Mouse (Mus musculus) stomach, embryonic 16.5 days (tissue): Measurements from ENCODE around the gene Gpr84. TPM values are rescaled to one million over a fixed set of nuclear protein-coding genes. Genes with fewer than 3 reads are reported as not detected.

Experiments used
- ATAC-seq: fragments of 200-750 bp; cut with Nextera tagmentation; 2 replicates; pipeline ENCODE4 v1.8.0; 2017; ENCODE audit warnings: moderate number of reproducible peaks, moderate TSS enrichment; ENCODE audit not compliant: insufficient read depth, low FRiP score
- H3K27ac ChIP-seq: fragments of 300-500 bp; sonication (generic); 2 replicates; pipeline ENCODE4 v1.5.1; 2014; ENCODE audit warnings: low read length
- H3K27me3 ChIP-seq: fragments of 300-500 bp; sonication (generic); 2 replicates; pipeline ENCODE4 v1.6.1; 2014; ENCODE audit warnings: low read length, control low read depth, mixed read lengths; ENCODE audit not compliant: control insufficient read depth, insufficient read depth
- H3K36me3 ChIP-seq: fragments of 300-500 bp; sonication (generic); 2 replicates; pipeline ENCODE4 v1.6.1; 2014; ENCODE audit warnings: low read length; ENCODE audit not compliant: control insufficient read depth, insufficient read depth
- H3K4me1 ChIP-seq: fragments of 300-500 bp; sonication (generic); 2 replicates; pipeline ENCODE4 v1.6.1; 2014; ENCODE audit warnings: low read length, control low read depth, mixed read lengths; ENCODE audit not compliant: control insufficient read depth, insufficient read depth
- H3K4me2 ChIP-seq: fragments of 300-500 bp; sonication (generic); 2 replicates; pipeline ENCODE4 v1.6.1; 2014; ENCODE audit warnings: low read depth, low read length, mixed read lengths
- H3K4me3 ChIP-seq: fragments of 300-500 bp; sonication (generic); replicated peaks from 2 replicates; pipeline ENCODE4 v1.5.1; 2014; ENCODE audit warnings: mild to moderate bottlenecking, low read length
- H3K9ac ChIP-seq: fragments of 300-500 bp; sonication (generic); 2 replicates; pipeline ENCODE4 v1.6.1; 2014; ENCODE audit warnings: low read length
- H3K9me3 ChIP-seq: fragments of 300-500 bp; sonication (generic); replicated peaks from 2 replicates; pipeline ENCODE4 v1.6.1; 2016; ENCODE audit warnings: low read length, control low read depth; ENCODE audit not compliant: control insufficient read depth
- WGBS: fragments of 180-500 bp; shearing (Covaris S2); extraction: QIAGEN DNeasy Blood & Tissue Kit; methylation state at CpG from one replicate; pipeline ENCODE4 v1.1.7; 2014; 5-methylcytosine and 5-hydroxymethylcytosine counted together
- polyA plus RNA-seq: library from polyadenylated mRNA; unstranded; fragments of >200 nt; fragmentation: Nextera tagmentation; extraction: Ambion mirVana; gene quantifications from 2 replicates; pipeline ENCODE4 v1.2.1, GENCODE M21; 2015

Gene Gpr84
- polyA plus RNA-seq, 1 experiment from 2014 or later, result 0.15 TPM

DNA sequence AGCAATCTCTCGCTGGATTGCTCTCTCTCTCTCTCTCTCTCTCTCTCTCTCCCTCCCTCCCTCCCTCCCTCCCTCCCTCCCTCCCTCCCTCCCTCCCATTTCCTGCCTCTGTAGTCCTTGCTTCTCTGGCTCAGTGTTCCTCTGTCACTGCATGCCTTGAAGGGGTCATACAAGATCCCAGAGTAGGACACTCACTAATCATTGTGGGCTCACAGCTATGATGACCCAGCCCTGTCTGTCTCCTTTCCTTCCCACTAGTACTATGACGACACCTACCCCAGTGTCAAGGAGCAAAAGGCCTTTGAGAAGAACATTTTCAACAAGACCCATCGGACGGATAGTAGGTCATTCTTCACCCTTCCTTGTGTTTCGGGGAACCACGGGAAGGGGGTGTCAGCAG is 20.0 kb downstream of the Gpr84 start:
- Histone ChIP-seq H3K27me3 (no peaks in the 10 kb centered on the region), H3K36me3 (peaks cover 21% of the 10 kb centered on the region), H3K4me3 (no peak overlapping the region), H3K9ac (no peak overlapping the region), H3K4me2 (no peak overlapping the region), H3K4me1 (peaks cover 6% of the 10 kb centered on the region; the same call in 1 of the 2 replicates), H3K27ac (no peak overlapping the region), H3K9me3 (no peaks in the 10 kb centered on the region)
- ATAC-seq, result no peak
- WGBS, result 61% methylated on average over 6 of the region's 6 CpGs

DNA sequence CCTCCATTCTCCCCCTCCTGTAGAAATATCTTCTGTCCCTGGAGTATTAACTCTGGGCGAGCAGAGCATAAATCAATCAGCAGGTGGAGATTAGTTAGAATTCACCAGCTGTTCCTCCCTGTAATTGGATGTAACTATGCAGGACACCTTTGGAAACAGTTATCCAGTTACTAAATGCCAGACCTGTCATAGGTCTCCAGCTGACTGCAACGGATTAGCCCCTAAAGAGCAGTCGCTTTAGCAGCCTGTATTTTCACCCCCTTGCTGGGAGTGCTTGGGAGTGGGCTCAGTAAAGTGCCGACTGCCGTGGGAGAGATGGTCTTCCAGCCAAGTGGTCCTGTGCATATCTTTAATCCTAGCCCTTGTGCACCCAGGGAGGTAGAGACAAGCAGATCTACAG is 20.8 kb downstream of the Gpr84 start:
- 40% methylated on average over 5 of the region's 5 CpGs for WGBS
- ATAC-seq, result no peak
- Histone ChIP-seq H3K27me3 (no peaks in the 10 kb centered on the region), H3K9ac (no peak overlapping the region), H3K4me2 (no peak overlapping the region), H3K27ac (no peak overlapping the region), H3K9me3 (no peaks in the 10 kb centered on the region), H3K4me1 (peaks cover 9% of the 10 kb centered on the region; the same call in 1 of the 2 replicates), H3K4me3 (no peak overlapping the region), H3K36me3 (peaks cover 21% of the 10 kb centered on the region)

DNA sequence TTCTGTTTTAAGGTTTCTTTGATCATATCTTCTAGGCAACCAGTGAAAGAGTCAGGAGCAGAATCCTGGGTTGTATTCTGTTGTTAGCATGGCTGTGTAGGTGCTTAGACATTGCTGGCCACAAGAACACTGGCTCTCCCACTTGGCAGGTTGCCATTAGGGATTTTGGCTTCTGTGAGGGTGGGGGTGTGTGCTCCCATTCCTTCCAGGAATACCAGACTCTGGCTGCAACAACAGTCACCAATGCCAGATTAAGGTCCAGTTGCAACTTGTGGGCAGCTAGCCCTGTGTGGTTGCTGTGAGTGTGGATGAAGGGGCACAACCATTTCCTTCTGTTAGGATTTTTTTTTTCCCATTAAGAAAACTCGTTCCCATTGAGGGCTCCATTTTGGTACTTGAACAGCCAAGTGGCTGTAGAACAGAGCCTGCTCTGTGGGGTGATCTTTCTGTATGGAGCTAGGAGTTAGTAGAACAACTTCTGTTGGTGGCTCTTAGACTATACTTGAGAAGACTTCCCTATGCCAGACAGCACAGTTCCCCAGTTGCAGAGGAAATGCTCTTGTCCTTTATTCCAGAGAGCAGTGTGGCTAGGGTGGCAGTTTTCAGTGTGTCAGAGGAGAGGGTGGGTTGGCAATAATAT is 24.5 kb downstream of the Gpr84 start:
- Histone ChIP-seq H3K4me2 (no peak overlapping the region), H3K27me3 (no peaks in the 10 kb centered on the region), H3K36me3 (no peaks in the 10 kb centered on the region), H3K4me3 (no peak overlapping the region), H3K4me1 (peaks cover 9% of the 10 kb centered on the region; the same call in 1 of the 2 replicates), H3K9me3 (no peaks in the 10 kb centered on the region), H3K9ac (no peak overlapping the region), H3K27ac (no peak overlapping the region)
- 56% methylated on average over 1 of the region's 1 CpGs for WGBS
- no peak for ATAC-seq

GRCm38 (mm10) chr15:103284647-103285046 is 25.8 kb downstream of the Gpr84 start:
- WGBS, result 38% methylated on average over 2 of the region's 2 CpGs
- Histone ChIP-seq H3K4me3 (no peak overlapping the region), H3K9ac (0 out of 2 replicates have a peak overlapping the region, but pooled peaks have one; percentile 27), H3K27me3 (no peaks in the 10 kb centered on the region), H3K27ac (no peak overlapping the region; the same call in 1 of the 2 replicates), H3K36me3 (no peaks in the 10 kb centered on the region), H3K9me3 (no peaks in the 10 kb centered on the region), H3K4me2 (no peak overlapping the region), H3K4me1 (peaks cover 14% of the 10 kb centered on the region)
- ATAC-seq, result no peak

- Histone ChIP-seq H3K4me2 (no peak overlapping the region), H3K36me3 (no peaks in the 10 kb centered on the region), H3K4me1 (peaks cover 14% of the 10 kb centered on the region), H3K9me3 (no peaks in the 10 kb centered on the region), H3K9ac (no peak overlapping the region), H3K27ac (no peak overlapping the region), H3K27me3 (no peaks in the 10 kb centered on the region), H3K4me3 (no peak overlapping the region)
- 70% methylated on average over 3 of the region's 3 CpGs for WGBS
- no peak for ATAC-seq
Measured at GRCm38 (mm10) chr15:103284066-103284465, 26.3 kb downstream of the Gpr84 start.

DNA sequence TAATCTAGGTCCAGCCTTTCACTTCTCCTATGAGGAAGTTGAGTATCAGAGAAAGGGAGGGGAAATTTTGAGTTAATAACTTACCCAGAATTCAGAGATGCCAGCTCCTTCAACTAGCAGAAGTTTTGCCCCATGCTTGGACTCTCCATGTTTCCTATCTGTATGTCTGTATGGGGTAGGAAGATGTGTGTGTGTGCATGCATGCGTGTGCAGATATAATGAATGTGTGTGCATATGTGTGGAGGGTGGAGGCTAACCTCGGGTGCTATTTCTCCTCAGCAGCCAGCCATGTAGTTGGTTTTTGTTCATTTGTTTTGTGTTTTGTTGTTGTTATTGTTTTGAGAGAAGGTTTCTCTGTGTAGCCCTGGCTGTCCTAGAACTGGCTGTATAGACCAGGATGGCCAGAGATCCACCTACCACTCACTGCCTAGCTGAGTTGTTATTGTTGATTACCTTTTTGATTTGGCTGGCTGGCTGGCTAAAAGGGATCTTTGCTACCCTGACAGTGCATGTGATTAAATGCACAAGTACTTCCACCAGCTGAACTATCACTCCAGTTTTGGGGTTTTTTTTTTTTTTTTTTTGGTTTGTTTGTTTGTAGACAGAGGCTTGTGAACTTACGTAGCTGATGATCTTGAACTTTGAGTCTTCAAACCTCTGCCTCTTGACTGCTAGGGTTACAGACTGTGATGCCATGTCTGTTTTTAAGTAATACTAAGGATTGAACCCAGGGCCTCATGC is 28.8 kb downstream of the Gpr84 start:
- ATAC-seq, result no peak
- H3K27ac ChIP-seq, result peak overlapping the region; percentile 53
- no peaks in the 10 kb centered on the region for H3K27me3 ChIP-seq
- no peak overlapping the region for H3K9ac ChIP-seq
- H3K4me1 ChIP-seq, result peaks cover 14% of the 10 kb centered on the region
- no peak overlapping the region for H3K4me3 ChIP-seq
- H3K4me2 ChIP-seq, result no peak overlapping the region
- no peaks in the 10 kb centered on the region for H3K9me3 ChIP-seq
- H3K36me3 ChIP-seq, result no peaks in the 10 kb centered on the region
- whole genome bisulfite sequencing, result 85% methylated on average over 3 of the region's 3 CpGs

DNA sequence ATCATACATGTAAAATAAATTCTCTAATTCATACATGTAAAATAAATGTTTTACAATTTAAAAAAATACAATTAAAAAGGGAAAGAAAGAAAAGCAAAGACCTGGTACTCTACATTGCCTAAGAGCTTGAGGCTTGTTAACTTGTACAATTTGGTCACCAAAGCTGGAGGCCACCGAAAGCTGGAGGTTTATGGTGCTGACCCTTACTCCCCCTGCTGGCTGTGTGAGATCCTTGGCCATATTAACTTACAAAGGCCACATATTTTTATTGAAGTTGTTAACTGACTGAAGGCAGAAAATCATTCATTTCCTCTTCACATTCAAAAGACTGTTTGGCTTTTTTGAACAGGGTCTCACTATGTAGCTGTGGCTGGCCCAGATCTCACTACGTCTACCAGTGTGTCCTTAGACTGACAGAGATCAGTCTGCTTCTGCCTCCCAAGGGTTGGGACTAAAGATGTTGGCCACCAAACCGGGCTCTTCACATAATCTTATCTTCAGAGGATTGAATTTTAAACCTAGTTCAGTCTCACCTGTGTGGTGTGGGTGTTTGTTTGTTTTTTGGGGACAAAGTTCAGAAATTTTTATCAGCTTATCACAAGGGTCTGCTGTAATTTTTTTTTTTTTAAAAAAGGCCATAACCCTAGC is 29.5 kb downstream of the Gpr84 start:
- H3K27ac ChIP-seq, result peak overlapping the region; percentile 38; the same call in 1 of the 2 replicates
- no peaks in the 10 kb centered on the region for H3K27me3 ChIP-seq
- H3K9me3 ChIP-seq, result no peaks in the 10 kb centered on the region
- H3K4me2 ChIP-seq, result no peak overlapping the region
- 51% methylated on average over 3 of the region's 3 CpGs for WGBS
- no peak overlapping the region for H3K4me3 ChIP-seq
- peaks cover 12% of the 10 kb centered on the region for H3K4me1 ChIP-seq
- no peak overlapping the region for H3K9ac ChIP-seq
- H3K36me3 ChIP-seq, result no peaks in the 10 kb centered on the region
- peak; percentile 72 for ATAC-seq

- no peak overlapping the region for H3K4me2 ChIP-seq
Measured at GRCm38 (mm10) chr15:103279750-103280149, 30.7 kb downstream of the Gpr84 start.

GRCm38 (mm10) chr15:103277949-103278348 is 32.5 kb downstream of the Gpr84 start:
- H3K9ac ChIP-seq, result 0 out of 2 replicates have a peak overlapping the region, but pooled peaks have one; percentile 1

More at GRCm38 (mm10) chr15:103279750-103280149, 30.7 kb downstream of the Gpr84 start:
- Histone ChIP-seq H3K27me3 (no peaks in the 10 kb centered on the region), H3K36me3 (no peaks in the 10 kb centered on the region), H3K9me3 (no peaks in the 10 kb centered on the region), H3K9ac (no peak overlapping the region), H3K4me3 (no peak overlapping the region), H3K4me1 (peaks cover 8% of the 10 kb centered on the region; the same call in 1 of the 2 replicates), H3K27ac (no peak overlapping the region; the same call in 1 of the 2 replicates)
- ATAC-seq, result no peak
- 60% methylated on average over 3 of the region's 3 CpGs for whole genome bisulfite sequencing

More at GRCm38 (mm10) chr15:103277949-103278348, 32.5 kb downstream of the Gpr84 start:
- Histone ChIP-seq H3K27me3 (no peaks in the 10 kb centered on the region), H3K4me2 (no peak overlapping the region), H3K4me3 (no peak overlapping the region), H3K4me1 (peaks cover 14% of the 10 kb centered on the region; the same call in 1 of the 2 replicates), H3K27ac (no peak overlapping the region), H3K36me3 (no peaks in the 10 kb centered on the region), H3K9me3 (no peaks in the 10 kb centered on the region)
- 58% methylated on average over 7 of the region's 7 CpGs for WGBS
- no peak for ATAC-seq
